Mouse (Mus musculus): ENCODE results near the gene Rasl11b. TPM values are rescaled to one million over a fixed set of nuclear protein-coding genes. Genes with fewer than 3 reads are reported as not detected.

Gene Rasl11b
- total RNA-seq (2023): 10 to 100 TPM in 1 of 2 experiments, 1 to 10 TPM in 1; 4.5 to 11.3 TPM

DNA sequence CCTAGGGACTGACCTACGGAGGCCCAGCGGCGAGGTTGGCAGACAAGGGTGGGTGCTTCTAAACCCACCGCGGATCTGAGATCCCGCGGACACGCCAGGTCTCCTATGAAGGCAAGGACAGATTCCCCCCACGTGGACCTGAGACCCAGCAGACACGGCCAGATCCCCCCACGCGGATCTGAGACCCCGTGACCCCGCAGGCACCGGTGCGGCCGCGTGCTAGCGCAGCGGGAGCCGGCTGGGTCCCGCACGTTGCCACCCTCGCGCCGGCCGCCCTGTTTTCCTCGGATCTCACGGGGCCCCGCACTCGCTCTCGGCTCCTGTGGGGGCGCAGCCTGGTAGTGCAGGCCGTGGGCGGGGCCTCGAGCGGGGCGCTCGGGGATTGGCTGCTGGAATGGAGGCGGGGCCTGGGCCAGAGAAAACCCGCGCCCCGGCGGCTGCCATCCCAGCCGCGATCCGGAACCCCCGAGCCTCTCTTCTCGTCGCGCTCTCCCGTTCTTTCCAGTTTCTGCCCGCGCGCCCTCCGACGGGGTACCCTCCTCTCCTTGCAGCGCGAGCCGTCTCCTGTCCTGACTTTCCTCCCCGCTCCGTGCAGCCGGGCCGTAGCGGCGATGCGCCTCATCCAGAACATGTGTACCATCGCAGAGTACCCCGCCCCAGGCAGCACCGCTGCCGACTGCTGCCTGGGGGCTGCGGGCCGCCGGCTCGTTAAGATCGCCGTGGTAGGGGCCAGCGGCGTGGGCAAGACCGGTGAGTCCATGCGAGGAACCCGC is at the start of gene Rasl11b:
Rasl11b (plus strand) TSS at position 446 of the 773 bp plus-strand sequence.

Other genes starting within 250 kb of the Rasl11b start
- 10 to 100 TPM in 1 of 2 experiments, 1 to 10 TPM in 1; 7.5 to 10.2 TPM for gene Usp46, start 126.9 kb upstream of the Rasl11b start, total RNA-seq (2023)

Measured in T-cell, adult 66 days (primary cell).